Mouse (Mus musculus): ENCODE results near the gene Cpt2.

Gene Cpt2

DNA sequence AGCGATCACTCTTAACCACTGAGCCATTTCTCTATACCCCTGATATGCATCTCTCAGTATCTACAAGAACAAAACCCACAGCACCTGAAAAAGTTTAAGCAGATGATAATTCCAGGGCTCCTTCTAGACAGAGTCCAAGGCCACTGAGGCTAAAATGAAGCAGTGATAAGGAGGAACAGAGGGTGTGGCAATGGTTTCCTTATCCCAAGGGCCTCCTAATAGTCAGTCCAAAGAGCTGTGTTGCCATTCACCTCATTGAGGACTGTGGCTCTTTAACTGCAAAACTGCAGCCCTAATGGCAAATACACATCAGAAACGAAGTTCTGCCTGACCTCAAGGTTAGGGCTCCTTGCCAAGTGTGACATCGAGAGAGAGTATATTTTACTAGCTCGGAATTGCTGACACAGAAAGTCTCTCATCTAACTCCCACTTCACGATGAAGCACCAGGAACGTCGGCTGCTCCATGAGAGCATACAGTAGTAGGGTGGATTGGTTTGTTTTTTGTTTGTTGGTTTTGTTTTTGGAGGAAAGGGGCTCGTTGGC lies 2.2 kb downstream of the Cpt2 start:
- DNase-seq (ENCODE audit: low read depth, low spot score) = no peak

DNA sequence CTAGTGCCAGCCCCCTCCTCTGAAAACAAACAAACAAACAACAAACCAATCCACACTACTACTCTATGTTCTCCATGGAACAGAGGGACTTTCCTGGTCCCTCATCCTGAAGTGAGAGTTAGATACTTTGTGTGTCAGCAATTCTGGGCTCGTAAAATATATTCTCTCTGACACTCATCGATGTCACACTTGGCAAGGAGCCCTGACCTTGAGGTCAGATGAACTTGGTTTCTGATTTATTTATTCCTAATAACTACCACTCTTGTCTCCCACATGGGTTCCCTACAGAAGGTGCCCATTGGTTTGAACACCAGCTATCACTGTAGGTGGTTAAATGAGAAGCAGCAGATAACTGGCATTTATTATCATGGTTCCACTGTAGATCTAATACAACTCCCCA lies 3.1 kb downstream of the Cpt2 start:
- no peak for DNase-seq (ENCODE audit: low read depth, low spot score)

DNA sequence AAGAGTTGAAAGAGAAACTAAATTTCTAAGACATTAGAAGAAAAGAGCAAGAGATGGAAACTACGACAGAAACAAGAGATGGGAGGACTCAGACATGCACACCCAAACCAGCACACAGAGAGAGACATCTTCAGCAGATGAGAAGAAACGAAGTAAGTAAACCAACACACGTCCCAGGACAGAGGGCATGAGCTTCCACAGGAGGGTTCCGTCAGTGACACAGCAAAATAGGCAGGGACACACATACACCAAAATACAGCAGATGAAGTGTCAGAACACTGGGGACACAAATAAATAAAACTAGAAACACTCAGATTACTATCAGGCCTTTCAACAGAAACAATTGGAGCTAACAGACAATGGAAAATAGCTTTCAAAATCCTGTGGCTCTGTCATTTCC lies 13.4 kb downstream of the Cpt2 start:
- DNase-seq (ENCODE audit: low read depth, low spot score) = no peak

DNA sequence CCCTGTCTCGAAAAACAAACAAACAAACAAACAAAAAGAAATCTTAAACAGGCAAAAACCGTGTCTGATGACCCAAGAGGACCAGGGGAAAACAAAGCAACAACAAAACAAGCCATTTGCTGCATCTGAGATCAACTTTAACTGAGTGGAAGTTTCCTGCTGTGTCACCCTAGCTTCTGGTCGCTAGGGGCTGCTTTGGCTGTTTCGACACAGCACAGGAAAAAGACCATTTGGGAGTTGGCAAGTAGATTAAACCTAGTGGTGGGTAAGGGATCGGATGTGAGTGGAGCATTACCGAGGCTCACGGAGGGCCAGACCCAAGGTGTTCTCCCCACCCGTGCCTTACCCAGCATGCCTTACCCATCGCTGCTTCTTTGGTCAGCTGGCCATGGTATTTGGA lies 16.8 kb downstream of the Cpt2 start:
- no peak for DNase-seq (ENCODE audit: low read depth, low spot score)

DNA sequence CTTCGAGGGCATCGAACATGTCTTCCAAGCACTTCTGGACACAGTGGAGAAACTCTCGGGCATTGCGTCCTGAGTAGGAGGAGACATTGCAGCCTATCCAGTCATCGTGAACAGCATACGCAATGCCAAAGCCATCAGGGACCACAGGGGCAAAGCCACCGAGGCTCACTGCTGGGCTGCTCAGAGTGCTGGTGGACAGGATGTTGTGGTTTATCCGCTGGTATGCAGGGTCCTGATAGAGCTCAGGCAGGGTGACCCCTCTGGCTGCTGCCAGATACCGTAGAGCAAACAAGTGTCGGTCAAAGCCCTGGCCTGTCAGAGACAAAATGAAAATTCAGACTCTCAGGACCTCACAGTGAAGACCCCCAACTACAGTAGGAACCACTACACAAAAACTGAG lies 19.2 kb downstream of the Cpt2 start:
- DNase-seq (ENCODE audit: low read depth, low spot score) = no peak

DNA sequence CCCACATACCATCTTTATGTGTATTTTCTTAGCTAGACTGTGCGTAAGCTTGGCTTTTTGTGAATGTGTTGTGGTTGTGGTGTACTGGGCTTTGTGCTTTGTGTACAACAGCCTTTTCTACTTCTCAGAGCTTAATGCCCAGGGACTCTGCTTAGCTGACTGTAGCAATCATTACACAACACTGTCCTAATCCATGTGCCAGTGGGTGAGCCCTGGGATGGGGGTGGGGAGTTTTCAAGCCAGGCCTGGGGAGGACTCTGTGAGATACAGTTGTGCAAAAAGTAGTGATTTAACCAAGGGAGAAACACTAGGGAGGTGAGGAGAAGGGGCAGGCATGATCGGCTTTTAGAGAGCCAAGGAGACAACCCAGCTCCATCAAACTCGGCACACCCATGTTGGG lies 23.2 kb downstream of the Cpt2 start:
- DNase-seq (ENCODE audit: low read depth, low spot score) = no peak

DNA sequence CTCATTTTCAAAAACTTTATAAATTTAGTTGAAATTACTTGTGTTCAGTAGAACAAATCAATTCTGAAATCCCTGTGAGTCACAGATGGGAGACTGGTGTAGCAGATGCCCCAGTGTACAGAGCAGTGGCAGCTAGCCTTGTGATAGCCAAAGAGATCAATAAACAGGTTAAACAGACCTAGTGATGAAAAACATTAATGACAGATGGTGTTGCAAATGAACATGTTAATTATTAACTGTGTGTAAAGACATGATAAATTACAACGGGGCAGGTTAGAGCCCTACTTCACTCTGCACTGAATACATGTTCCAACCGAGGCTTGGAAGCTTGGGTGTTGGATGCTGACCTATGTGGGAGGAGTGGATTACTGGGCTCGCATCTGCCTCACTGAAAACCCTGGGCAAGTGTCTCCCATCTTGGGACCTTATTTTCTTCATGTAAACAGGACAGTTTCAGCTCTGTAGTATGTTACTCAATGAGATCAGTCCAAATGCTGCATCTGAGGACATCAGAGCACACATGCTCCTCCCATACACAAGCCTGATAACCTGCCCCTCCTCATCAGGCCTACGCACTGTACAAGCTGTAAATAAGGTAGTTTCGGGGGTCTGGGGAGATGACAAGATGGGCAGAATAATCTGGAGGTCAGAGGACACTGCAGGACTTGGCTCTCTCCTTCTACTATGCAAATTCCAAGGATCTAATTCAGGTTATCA lies 24.0 kb downstream of the Cpt2 start:
- DNase-seq (ENCODE audit: low read depth, low spot score) = no peak

DNA sequence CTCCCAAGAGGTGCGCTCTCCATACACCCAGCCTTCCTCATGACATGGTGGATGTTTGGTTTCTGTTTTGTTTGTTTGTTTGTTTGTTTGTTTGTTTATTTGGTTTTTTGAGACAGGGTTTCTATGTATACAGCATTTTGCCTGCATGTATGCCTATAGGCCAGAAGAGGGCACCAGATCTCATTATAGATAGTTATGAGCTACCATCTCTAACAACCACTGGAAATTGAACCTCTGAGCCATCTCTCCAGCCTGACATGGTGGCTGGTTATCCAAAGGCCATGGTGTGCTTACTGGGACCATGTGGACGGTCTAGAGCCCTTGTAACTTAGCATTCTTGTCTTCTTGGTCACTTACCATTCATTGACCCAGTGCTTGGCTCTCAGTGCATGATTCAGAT lies 30.7 kb downstream of the Cpt2 start:
- peak; percentile 31 for DNase-seq (ENCODE audit: low read depth, low spot score)

DNA sequence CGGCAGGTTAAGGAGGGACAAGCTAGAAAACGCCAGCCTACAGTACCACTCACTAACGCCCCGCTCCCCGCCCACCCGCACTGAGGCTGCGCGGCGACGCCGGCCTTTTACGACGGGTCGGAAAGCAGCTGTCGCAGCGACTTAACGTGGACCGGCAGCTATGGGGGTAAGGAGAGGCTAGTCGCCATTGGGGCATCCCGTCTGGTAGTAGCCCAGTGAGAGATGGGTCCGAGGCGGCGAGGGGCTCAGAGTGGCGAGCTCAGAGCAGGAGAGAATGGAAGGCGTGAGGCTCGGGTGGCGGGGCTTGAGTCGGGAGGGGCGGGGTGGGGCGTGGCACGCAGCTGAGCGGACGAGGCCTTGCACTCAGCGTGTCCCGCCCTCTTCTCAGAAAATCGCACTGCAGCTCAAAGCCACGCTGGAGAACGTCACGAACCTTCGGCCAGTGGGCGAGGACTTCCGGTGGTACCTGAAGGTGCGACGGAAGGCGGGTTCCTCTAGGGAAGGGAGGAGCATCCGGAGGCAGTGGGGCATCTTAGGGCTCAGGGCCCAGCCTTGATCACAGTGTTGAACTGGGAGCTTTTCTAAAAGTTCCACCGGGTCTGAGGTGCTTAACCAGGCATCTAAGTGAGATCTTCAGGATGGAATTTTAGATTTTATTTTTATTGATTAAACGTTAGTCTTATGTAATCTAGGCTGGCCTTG lies 33.5 kb downstream of the Cpt2 start, which contains the start of gene 0610037L13Rik:
TSS of gene 0610037L13Rik (plus strand) at position 83 of the 702 bp plus-strand sequence.
- DNase-seq (ENCODE audit: low read depth, low spot score) = peak; percentile 97

DNA sequence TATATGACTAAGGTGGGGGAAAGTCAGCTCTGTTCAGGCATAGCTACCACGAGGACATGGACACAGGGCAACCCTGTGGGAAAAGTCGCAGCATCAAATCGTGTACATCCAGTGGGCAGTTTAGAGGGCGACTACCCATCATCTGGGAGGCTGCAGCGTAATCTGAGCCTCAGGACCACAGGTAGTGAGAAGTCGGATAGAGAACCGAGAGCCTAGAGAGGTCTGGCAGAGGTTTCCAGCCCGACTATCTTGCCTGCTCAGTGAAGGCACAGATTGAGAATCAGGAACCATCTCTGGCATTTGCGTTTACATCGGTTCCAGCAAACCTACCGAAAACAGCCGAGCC lies 34.1 kb downstream of the Cpt2 start:
- no peak for DNase-seq (ENCODE audit: low read depth, low spot score)

DNA sequence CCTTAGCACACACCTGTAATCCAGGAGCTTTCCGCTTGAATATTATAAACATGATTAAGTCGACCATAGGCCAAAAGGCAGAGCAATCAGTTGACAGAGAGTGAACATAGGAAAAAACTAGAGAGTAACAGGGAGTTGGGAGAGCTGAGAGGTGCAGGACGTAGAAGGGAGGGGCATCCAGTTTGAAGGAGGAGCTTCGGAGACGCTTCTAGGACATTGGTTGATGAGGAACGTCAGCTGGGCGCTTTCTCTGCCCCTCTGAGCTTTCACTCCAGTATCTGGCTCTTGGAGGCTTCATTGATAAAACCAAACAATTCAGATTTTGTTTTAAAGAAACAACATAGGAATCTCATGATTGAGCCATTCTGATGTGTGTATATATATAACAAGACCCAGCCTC lies 37.0 kb downstream of the Cpt2 start:
- DNase-seq (ENCODE audit: low read depth, low spot score) = no peak

DNA sequence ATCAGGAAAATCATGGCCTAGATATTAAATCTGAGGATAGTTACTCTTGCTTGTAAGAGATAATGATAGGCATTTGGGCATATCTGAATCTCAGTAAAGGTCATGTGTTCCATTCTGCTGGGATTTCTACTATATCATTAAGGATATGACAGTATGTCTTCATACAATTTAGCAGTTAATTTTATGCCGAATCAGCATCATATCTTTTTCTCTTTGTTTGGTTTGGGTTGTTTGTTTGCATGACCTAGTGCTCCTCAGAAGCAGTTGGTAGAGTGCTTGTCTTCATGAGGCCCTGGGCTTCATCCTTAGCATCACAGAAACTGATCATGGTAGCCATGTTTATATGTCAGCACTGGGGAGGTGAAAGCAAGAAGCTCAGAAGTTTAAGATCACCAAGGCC lies 41.8 kb downstream of the Cpt2 start:
- DNase-seq (ENCODE audit: low read depth, low spot score) = no peak

DNA sequence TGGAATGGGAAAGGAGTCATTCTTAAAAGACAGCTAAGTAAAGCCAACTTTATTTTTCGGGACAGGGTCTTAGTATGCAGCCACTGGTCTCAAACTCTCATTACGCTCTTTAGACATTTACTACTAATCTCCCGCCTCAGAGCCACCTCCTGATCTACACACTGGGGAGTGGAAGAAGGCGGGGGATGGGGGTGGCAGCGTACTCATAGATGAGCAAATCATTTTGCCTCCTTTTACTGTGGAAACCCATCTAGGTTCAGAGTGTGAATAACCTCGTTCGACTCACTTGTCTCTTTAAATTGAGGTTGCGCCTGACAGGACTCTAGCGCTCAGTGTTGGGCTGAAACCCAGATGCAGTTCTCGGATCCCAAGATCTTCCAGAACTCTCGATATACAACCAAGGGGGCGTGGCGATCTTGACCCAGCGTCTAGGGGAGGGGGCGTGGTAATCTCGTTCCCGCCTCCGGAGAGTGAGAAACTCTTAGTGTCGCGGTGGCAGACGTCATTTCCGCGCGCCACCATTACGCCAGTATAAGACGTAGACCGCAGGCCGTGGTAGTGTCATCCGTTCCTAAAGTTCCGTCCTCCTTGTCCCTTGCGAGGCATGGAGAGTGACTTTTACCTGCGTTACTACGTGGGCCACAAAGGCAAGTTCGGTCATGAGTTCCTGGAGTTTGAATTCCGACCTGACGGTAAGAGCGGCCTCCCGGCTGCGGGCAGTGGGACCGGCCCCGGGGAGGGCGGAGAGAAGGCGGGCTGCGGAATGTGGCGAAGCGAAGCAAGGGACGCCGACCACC lies 44.0 kb downstream of the Cpt2 start, which contains the start of gene Magoh:
TSS of gene Magoh (plus strand) at position 502 of the 797 bp plus-strand sequence.
- peak; percentile 96 for DNase-seq (ENCODE audit: low read depth, low spot score)

DNA sequence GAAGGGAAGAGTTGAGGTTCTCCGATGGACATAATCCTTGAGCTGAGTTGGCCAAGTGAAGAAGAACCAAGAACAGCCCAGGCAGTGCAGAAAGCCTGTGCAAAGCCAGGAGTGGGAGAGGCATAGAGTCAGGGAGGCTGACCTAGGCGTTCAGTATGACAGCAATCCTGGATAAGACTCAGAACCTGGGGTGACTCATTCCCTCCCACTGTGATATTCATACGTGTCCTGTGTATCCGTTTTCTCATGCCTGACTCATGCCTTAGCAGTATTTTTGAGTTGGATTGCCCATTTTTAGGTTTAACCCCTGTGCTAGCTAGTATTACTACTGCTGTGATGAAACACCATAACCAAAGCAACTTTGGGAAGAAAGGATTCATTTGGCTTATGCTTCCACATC lies 58.5 kb downstream of the Cpt2 start:
- DNase-seq (ENCODE audit: low read depth, low spot score) = no peak

DNA sequence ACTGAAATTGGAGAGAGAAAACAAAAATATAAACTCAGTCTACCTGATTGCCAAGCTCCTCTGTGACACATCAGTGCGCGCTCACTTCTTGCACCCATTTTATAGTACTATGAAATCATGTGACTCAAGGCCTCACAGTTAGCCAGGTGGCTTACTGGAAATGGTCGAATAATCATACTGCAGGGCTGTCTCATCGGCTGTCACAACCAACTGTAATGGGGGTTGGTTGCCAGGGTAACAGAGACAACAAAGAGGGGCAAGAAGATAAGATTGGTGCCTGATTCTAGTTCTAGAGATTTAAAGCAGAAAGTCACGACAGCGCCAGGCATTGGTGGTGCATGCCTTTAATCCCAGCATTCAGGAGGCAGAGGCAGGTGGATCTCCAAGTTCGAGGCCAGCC lies 64.4 kb downstream of the Cpt2 start:
- no peak for DNase-seq (ENCODE audit: low read depth, low spot score)

DNA sequence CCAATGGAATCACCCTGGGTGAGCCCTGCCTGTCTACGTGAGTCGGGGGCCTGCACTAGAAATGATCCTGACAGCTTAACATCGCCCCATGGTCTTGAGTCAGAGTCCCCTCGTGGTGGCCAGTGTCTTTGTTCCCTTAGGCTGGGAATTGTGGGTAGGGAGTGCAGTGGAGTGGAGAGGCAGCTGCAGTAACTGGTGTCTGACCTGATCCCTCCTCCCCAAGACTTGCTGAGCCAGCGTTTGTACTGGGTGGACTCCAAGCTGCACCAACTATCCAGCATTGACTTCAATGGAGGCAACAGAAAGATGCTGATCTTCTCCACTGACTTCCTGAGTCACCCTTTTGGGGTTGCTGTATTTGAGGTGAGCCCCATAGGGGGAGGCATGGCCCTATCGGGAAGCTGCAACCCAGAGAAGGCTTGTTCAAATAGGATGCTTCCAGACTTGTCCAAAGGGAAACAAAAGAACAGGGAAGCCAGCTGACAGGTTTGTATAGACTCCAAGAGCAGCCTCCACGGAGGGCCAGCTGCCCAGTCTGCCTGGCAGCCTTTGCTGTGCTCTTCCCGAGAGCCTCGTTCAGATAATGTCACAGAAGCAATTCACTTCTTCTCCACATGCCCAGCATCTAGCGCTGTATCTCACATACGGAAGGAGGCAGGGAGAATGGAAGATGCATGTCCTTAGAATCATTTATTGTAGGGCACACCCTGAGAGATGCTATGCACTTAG lies 66.3 kb downstream of the Cpt2 start:
- DNase-seq (ENCODE audit: low read depth, low spot score) = no peak
